Mouse (Mus musculus) adrenal gland, adult 18-20 months (tissue): ENCODE data around the gene Zfp3. TPM values are rescaled to one million over a fixed set of nuclear protein-coding genes. Genes with fewer than 3 reads are reported as not detected.
A peak's percentile ranks its signal among the peaks of the same experiment; 100 is the strongest.
"Not testable (repeated sequence)": the region's sequence is repeated elsewhere in the genome, so short reads cannot be mapped to it uniquely, and the experiment has no call there.

Experiments
- DNase-seq, 2 experiments: peaks; one replicate each; pipeline ENCODE4 v3.0.0; 2021 to 2022; ENCODE audit warnings: low spot score in 2 of 2
- total RNA-seq, 2 experiments: library from RNA; stranded (reverse); gene quantifications; 1 replicate in 1 of 2; 2 replicates in 1 of 2; pipeline ENCODE4 v1.2.3; 2021

Zfp3 gene
- total RNA-seq, 2 experiments from 2014 or later = 9.2 to 9.5 TPM

DNA sequence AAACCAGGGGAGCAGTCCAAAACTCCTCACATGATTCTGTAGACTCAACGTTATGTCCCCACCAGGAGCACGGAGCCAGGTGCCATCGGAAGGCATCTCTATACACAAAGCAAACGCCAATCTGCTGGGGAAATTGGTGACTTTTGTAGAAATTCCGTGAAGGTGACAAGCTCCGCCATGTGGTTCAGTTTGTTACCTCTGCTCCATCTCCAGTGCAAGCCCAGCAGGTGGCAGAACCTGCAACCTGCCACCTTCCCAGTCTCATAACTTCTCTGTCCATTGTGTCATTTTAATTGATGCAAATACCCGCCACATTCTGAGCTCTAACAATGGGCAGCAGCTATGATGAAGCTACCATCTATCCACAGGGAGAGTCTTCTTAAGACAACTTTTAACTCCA lies 9.1 kb upstream of the Zfp3 start:
- DNase-seq = no peak

- DNase-seq = peak; percentile 85 to 88
Measured at GRCm38 (mm10) chr11:70755645-70756044, 8.4 kb upstream of the Zfp3 start.

DNA sequence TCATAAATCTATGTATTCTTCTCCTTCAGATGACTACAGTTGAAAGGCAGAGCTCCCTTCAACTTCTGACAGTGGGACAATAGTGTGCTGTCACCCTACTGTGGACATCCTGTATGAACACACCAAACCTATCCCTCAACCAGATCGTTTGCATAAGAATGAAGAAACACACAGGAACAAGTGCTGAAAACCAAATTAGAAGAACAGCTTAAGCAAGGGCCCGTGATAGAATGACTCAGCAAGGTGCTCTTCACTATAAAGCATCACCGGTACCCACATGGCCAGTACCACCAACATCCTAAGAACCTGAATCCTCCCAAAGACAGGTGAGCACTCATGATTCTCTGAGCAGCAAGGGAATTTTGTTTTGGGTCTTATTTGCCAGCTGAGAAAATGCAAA lies 3.6 kb upstream of the Zfp3 start:
- DNase-seq = not testable (repeated sequence)

- DNase-seq = no peak
Measured at GRCm38 (mm10) chr11:70762641-70763040, 1.4 kb upstream of the Zfp3 start.

DNA sequence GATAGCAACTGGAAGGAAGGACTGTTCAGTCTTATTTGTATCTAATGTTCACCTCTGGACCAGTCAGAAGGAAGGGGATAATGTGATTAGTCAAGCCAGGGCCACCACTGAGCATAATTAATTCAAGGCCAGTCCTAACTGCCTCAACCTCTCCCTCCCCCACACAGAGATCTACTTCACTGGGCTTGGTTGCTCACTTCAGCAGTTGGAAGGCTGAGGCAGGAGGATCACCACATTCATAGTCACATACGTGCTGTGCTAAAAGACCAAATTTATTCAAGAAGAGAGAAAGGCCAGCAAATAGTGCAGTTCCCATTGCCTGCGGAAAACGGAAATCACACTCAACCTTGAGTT lies 450 bp upstream of the Zfp3 start:
- no peak for DNase-seq

- peak in 1 of 2 experiments; percentile 48 for DNase-seq
Measured at GRCm38 (mm10) chr11:70765776-70766445, 1.9 kb downstream of the Zfp3 start.

DNA sequence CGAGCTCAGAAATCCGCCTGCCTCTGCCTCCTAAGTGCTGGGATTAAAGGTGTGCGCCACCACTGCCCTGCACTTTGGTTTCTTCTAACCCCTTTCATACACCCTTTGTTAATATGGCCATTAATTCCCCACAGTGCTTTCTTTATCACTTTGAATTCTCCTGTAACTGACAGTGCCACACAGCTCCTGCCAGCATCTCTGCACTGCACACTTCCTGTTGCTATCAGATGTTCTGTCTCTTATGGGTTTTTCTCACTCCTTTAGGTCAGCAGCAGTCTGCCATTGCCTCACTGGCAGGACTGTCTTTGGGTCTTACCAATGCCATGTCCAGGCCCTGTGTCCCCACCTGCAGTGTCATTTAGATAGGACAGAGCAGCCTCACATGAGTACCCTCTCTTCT lies 6.8 kb downstream of the Zfp3 start:
- DNase-seq = no peak

- DNase-seq = peak; percentile 56 to 63
Measured at GRCm38 (mm10) chr11:70776830-70777571, 13.0 kb downstream of the Zfp3 start.

- no peak for DNase-seq
Measured at GRCm38 (mm10) chr11:70777634-70778033, 13.6 kb downstream of the Zfp3 start.

- DNase-seq = not testable (repeated sequence)
Measured at GRCm38 (mm10) chr11:70778058-70778457, 14.0 kb downstream of the Zfp3 start.

GRCm38 (mm10) chr11:70785908-70786307 lies 21.9 kb downstream of the Zfp3 start:
- DNase-seq = no peak

GRCm38 (mm10) chr11:70787052-70787451 lies 23.0 kb downstream of the Zfp3 start:
- no peak for DNase-seq

DNA sequence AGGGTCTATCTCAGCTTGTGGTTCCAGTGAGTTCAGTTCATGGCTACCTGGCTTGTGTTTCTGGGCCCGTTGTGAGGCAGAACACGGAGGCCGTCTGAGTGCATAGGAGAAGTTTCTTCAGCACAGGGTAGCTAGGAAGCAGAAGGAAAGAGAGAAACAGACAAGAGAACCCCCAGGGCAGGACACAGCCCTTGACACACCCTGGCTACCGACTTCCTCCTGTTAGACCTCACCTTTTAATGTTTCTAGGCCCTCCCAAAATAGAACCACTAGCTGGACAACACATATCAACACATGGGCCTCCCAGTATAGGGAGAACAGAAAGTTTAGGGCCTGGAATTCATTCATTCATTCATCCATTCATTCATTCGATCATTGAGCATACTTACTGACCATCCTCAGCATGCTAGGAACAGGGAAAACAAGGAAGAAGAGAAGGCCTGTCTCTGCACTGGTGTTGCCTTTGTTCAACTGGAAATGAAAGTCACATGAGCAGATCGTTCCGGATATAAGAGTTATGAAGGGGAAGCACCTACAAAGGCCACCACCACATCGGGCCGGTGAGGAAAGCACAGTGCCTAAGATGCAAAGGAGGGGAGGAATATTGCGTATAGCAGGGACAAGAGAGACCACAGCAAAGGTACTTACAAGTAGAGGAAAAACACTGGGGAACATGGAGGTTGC lies 25.1 kb downstream of the Zfp3 start:
- no peak for DNase-seq

GRCm38 (mm10) chr11:70790426-70790825 lies 26.4 kb downstream of the Zfp3 start:
- DNase-seq = no peak

- no peak for DNase-seq
Measured at GRCm38 (mm10) chr11:70790874-70791551, 27.0 kb downstream of the Zfp3 start.

- no peak for DNase-seq
Measured at GRCm38 (mm10) chr11:70791676-70792075, 27.7 kb downstream of the Zfp3 start.

DNA sequence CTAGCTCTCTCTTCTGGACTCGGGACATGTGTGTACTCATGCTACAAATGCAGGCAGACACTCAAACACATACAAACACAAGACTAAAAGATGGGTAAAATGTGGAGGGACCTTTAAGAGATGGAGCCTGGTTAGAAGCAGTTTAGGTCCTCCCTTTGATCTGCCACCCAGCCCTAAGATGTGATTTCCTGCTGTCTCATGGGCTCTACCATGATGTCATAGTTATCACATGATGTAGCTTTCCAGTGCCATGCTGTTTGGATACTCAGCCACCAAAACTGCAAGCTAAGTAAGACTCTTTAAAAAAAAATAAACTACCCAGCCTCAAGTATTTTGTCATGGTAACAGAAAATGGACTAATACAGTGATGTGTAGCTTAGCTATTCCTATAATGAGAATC lies 28.4 kb downstream of the Zfp3 start:
- no peak for DNase-seq

DNA sequence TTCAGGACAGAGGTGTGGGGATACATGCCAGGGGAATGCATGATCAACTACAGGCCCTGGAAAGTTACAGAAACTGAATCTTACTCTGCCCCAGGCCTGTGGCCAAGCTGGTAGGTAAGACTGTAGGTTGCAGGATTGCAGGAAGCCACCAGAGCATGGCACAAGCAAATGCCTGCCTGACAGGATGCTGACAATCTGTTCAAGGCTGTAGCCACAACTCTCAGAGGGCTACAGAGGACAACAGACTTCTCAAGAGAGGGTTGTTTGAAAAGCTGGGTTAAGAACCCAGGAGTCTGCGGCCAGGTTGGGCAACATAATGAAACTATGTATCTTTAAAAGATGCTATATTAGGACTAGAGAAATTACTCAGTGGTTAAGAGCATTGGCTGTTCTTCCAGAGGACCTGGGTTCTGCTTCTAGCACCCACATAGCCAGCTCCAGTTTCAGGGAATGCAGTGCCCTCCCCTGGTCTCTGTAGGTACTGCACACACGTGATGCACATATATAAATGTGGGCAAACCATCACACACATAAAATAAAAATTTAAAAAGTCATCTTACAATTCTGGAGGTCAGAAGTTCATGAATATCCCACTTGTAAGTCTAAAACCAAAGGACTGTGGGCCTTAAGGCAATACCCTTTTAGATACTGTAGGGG lies 38.3 kb downstream of the Zfp3 start:
- no peak for DNase-seq

GRCm38 (mm10) chr11:70802865-70803261 lies 38.9 kb downstream of the Zfp3 start:
- DNase-seq = no peak

- no peak for DNase-seq
Measured at GRCm38 (mm10) chr11:70803711-70804200, 39.7 kb downstream of the Zfp3 start.

- DNase-seq = no peak
Measured at GRCm38 (mm10) chr11:70804395-70804794, 40.4 kb downstream of the Zfp3 start.
